Mouse (Mus musculus) A20 (cell line): ENCODE data around the gene Serpina3m.
A peak's percentile ranks its signal among the peaks of the same experiment; 100 is the strongest.
"Not testable (repeated sequence)": the region's sequence is repeated elsewhere in the genome, so short reads cannot be mapped to it uniquely, and the experiment has no call there.

Source experiments
- DNase-seq: peaks from one replicate; pipeline ENCODE4 v3.0.0-alpha.2; 2011; ENCODE audit warnings: low read depth, low spot score

Gene Serpina3m

GRCm38 (mm10) chr12:104388477-104388876 lies 50.2 kb downstream of the Serpina3m start:
- no peak for DNase-seq

DNA sequence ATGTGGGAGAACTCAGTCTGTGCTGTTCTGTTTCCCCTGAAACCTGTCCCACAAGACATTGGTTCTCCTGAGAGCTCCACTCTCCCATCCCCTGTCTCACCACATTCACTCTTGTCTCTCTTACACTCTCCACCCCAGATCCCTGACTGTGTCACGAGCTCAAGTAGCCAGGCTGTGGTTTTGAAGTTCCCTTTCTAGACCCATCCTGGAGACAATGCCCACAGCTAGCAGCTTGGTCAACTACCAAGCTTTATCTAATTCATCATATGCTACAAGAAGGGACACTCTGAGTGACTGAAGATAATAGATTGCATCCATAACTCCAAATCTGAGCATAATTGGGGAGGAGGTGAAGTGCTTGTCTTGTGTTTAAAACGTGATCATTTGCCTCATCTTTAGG lies 52.8 kb downstream of the Serpina3m start:
- not testable (repeated sequence) for DNase-seq

- DNase-seq: no peak
Measured at GRCm38 (mm10) chr12:104403968-104404367, 65.7 kb downstream of the Serpina3m start.

GRCm38 (mm10) chr12:104406454-104406885 lies 68.2 kb downstream of the Serpina3m start, which contains the start of gene Serpina3n:
Serpina3n (plus strand) TSS chr12:104406729.
- no peak for DNase-seq

- DNase-seq: no peak
Measured at GRCm38 (mm10) chr12:104412507-104412906, 74.2 kb downstream of the Serpina3m start.

GRCm38 (mm10) chr12:104414576-104414975 lies 76.3 kb downstream of the Serpina3m start:
- no peak for DNase-seq

- peak; percentile 7 for DNase-seq
Measured at GRCm38 (mm10) chr12:104415625-104416315, 77.5 kb downstream of the Serpina3m start.

GRCm38 (mm10) chr12:104418340-104419135 lies 80.3 kb downstream of the Serpina3m start:
- DNase-seq: peak; percentile 61

- DNase-seq: peak; percentile 42
Measured at GRCm38 (mm10) chr12:104419136-104419462, 80.8 kb downstream of the Serpina3m start.

DNA sequence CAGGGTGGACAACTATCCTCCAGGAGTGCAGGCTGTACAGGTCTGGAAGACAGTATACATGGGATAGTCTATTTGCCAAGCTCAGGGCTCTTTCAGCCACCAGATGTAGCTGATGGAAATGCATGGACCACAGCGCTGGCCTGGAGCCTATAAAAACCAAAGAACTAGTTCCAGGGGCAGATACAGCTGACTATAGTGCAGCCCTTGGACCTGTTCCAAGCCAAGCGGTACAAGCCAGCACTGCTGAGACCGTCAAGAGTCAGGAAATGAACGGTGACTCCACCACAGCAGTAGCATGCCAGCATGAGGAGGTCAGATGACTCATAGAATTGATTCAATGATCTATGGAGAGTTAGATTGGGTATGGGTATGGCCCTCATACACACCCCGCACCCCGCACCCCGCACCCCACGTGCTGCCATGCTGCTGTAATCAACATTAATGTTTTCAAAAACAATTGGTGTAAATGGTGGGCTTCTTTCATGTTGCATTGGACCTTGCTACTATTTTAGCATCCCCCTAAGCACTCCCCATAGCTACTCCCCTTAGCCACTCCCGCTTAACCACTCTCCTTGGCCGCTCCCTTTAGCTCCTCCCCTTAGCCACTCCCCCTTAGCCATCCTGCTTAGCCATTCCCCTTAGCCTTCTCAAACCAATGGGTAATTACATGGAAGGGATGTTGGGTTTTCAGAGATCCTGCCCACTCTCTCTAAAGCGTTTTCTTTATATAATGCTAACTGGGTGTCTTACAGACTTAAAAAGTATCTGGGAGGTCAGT lies 84.5 kb downstream of the Serpina3m start:
- DNase-seq: no peak

GRCm38 (mm10) chr12:104425591-104425990 lies 87.3 kb downstream of the Serpina3m start:
- DNase-seq: no peak

DNA sequence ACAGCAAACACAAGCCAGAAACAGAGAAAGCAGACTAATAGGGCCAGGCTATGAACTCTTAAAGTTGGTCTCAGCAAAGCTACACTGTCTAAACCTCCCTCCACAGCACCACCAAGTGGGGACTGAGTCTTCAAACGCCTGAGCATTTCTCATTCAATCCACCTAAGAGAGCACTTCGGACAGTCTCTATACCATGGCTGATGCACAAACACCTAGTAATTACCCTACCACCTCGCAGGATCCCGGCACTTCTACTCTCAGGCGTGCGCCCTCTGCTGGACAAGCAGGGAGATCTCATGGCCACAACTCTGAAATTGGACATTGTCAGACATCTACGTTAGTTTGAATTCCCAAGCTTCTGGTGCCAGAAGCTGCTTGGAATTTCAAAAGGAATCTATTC lies 88.6 kb downstream of the Serpina3m start:
- peak; percentile 59 for DNase-seq

- DNase-seq: no peak
Measured at GRCm38 (mm10) chr12:104431359-104431758, 93.1 kb downstream of the Serpina3m start.

- DNase-seq: no peak
Measured at GRCm38 (mm10) chr12:104433214-104433613, 94.9 kb downstream of the Serpina3m start.

DNA sequence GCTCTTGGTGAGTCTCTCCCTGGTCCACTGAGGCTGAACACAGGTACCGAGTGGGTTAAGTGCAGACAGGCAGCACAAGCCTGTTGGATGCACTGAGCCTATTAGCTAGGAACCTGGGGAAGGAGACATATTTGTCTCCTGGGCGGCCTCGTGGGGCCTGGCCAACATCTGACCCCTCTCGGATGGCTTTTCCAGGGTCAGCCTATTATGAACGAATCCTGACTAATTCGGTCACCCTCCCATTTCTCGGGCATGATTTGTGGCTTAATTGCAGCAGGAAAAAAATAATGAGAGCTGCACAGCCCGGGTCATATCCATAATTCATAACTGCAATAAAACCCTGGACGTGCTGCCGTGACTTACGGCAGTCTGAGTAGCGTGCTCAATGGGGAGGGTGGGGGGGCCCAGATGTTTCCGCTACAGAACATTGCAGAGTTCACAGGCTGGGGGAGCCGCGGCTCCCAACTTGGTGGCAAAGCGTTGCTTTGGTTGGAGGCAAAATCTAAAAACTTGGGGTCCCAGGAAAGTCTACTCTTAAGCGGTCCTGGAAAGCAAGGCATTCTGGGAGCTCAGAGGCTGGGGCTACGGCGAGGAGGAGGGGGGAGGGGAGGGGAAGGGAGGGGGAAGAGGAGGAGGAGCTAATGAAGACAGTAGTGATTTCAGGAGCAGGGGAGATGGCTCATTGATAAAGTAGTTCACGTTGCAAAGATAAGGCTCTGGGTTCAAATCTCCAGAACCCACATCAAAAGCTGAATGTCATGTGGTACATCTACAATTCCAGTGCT lies 95.9 kb downstream of the Serpina3m start:
- no peak for DNase-seq

GRCm38 (mm10) chr12:104440087-104440760 lies 101.9 kb downstream of the Serpina3m start:
- peak; percentile 53 for DNase-seq

GRCm38 (mm10) chr12:104443716-104444115 lies 105.4 kb downstream of the Serpina3m start:
- DNase-seq: no peak
